Mouse (Mus musculus) embryo, embryonic 11.5 days (tissue): ENCODE measurements around the gene Tuba8.

ENCODE experiments used
- DNase-seq: peaks from one replicate; pipeline ENCODE4 v3.0.0-alpha.2; 2012; ENCODE audit warnings: low read depth, low spot score

Tuba8 gene

DNA sequence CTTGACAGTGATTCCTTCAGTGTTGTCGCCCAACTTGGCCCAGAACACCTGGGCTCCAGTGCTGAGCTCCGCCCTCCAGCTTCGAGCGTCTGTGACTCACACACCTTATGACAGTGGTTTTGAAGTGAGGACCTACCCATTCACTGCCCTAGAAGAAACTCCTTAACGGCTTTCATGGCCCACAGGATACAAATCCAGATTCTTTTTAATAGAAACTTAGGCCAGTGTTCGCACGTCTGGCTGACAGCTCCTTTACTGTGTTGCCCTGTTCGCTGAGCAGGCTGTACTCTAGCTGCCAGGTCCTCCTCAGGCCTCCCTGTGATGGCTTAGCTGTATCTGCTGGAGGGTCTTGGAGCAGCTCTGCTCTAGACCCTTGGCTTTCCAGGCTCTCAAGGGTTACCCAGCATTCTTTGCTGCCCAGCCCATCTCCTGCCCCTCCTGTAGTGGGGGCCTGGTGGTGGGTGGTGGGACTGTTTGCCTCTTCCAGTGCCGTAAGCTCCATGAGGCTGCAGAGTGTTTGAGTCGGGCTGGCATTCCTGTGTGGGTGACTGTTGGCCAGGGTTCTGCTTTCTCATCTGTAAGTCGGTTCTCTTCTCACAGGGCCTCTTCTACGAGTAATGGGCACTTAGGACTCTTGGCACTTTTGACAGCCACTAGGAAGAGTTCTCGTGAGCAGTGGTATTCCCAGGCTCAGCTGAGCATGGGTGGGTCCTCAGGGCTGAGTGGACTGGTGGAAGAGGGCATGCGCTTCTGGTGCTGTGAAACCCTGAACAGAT lies 15.4 kb upstream of the Tuba8 start:
- DNase-seq: no peak

DNA sequence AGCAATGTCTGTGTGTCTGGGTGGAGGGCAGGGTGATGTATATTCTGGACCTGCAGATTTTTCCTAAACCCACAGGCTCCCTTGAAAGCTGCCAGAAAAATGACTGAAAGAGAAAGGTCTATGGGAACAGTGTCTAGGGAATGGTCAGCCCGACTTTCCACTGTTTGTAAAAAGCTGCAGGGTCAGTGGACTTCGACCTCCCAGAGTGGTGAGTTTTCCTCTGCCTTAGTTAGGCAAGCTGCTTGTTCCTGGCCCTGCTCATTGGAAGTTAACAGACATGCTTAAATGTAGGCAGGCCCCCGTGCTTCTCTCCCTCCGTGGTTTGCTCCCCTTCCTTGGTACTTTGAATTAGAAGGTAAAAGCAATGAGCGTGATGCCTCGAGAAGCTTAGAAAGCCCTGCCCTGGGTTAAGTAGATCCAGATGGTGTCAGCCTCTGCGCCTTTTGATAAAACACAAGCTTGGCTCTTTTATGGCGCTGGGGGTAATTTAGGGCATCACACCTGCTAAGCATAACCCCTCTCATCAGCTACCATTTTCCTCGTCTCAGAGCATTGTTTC lies 12.6 kb upstream of the Tuba8 start:
- DNase-seq: no peak

- DNase-seq: no peak
Measured at GRCm38 (mm10) chr6:121200458-121200857, 10.0 kb upstream of the Tuba8 start.

DNA sequence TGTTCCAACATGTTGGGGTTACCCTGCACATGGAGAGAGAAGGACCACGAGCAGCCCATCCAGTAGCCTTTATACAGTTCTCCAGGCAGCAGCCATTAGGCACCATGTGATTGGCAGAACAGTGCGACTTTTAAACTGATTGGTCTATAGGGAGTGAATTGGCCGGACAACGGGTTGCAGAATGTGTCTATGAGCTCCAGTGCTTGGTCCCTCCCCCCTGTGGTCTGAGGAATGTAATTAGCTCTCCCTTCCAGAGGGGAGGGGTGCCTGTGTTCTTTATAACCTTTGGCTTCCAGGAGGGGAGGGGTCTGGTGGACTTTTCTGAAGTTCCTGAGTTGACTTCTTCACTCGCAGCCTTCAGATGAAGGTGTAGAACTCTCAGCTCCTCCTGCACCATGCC lies 8.5 kb upstream of the Tuba8 start:
- DNase-seq: no peak

DNA sequence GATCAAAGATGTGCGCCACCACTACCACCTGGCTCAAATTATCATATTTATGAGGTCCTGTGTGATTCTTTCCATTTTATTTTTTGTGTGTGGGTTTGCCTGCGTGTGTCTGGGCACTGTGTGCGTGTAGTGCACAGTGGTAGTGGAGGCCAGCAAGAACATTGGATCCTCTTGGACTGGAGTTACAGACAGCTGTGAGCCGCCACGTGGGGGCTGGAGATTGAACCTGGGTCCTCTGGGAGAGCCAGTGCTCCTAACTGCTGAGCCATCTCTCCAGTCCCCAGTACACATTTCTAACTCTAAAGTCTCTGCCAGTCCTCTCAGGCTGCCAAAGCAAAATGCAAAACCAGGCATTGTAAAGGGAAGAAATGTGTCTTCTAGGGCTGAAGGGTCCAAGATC lies 4.0 kb upstream of the Tuba8 start:
- no peak for DNase-seq

GRCm38 (mm10) chr6:121209584-121209983 lies 912 bp upstream of the Tuba8 start:
- DNase-seq: no peak

DNA sequence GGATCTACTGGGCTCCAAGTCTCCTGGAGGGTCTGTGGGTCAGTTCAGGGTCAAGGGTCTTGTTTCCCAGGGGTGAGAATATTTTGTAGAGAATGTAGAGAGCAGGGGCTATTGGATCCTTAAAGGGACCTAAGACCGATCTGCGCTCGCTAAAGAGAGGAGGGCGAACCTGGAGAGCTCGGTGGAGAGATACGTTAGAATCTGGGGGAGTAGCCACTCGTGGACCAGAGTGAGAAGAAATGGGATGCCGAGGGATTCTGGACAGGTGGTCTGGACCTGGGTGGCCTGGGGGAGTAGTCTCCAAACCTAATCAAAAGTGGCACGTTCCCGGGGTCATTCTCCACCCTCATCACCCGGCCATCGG lies 412 bp downstream of the Tuba8 start:
- no peak for DNase-seq

- DNase-seq: no peak
Measured at GRCm38 (mm10) chr6:121211743-121212142, 1.2 kb downstream of the Tuba8 start.

DNA sequence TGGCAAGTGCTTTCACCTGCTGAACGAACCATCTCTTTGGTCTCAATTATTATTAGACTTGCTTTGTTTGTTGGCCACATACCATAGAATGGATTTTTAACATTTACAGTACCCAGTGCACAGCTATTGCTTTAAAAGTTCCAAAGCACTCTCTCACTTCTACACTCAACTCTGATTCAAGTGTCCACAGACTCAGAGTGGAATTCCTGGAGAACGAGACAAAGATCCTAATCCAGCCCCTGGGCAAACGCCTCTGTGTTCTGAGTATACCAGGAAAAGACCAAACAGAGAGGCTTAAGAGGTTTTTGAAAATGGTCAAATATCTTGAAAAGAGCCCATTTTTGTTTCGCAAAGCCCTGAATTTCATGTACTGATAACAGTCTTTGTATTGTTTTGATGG lies 2.5 kb downstream of the Tuba8 start:
- no peak for DNase-seq

GRCm38 (mm10) chr6:121214221-121214620 lies 3.7 kb downstream of the Tuba8 start:
- DNase-seq: no peak

- DNase-seq: no peak
Measured at GRCm38 (mm10) chr6:121214667-121215330, 4.3 kb downstream of the Tuba8 start.

DNA sequence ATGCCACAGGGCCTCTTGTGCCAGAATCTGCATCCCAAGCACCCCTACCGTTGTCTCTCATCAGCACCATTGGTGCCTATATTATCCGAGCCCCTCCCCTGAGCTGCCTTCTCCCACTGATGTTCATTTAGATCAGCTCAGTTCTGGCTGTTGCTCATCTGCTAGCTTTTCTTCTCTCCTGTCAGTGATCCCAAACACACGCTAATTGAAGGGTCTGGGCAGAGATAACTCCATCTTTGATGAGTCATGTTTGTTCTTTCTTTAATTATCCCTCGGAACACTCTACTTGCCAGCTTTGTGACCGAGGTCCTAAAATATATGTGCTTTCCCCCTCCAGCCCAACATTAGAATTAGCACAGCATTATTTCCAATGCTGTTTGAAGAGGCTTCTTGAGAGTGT lies 4.8 kb downstream of the Tuba8 start:
- no peak for DNase-seq

GRCm38 (mm10) chr6:121215896-121216295 lies 5.4 kb downstream of the Tuba8 start:
- no peak for DNase-seq

- no peak for DNase-seq
Measured at GRCm38 (mm10) chr6:121216589-121217255, 6.2 kb downstream of the Tuba8 start.

DNA sequence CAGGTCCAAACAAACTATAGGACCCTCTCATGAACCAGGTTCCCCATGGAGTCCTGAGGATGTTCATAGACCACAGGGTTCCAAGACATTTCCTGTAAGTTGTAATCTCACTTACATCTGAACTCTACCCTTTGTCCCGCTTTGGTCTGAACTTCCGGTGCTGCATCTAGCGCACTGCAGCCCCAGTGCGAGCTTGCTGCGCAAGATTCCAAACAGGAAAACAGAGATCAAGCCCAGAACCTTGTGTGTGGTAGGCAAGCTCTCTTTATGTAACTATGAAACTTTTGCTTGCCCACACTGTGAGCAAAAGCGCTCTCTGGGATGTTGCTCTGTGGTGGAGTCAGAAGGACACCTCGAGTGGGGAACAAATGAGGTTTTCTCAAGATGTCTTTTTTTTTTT lies 7.5 kb downstream of the Tuba8 start:
- DNase-seq: no peak

GRCm38 (mm10) chr6:121219406-121219805 lies 8.9 kb downstream of the Tuba8 start:
- DNase-seq: no peak

- no peak for DNase-seq
Measured at GRCm38 (mm10) chr6:121220181-121220580, 9.7 kb downstream of the Tuba8 start.

GRCm38 (mm10) chr6:121221876-121222597 lies 11.5 kb downstream of the Tuba8 start:
- DNase-seq: no peak

GRCm38 (mm10) chr6:121223001-121223400 lies 12.5 kb downstream of the Tuba8 start:
- no peak for DNase-seq

- no peak for DNase-seq
Measured at GRCm38 (mm10) chr6:121224067-121224466, 13.6 kb downstream of the Tuba8 start.

DNA sequence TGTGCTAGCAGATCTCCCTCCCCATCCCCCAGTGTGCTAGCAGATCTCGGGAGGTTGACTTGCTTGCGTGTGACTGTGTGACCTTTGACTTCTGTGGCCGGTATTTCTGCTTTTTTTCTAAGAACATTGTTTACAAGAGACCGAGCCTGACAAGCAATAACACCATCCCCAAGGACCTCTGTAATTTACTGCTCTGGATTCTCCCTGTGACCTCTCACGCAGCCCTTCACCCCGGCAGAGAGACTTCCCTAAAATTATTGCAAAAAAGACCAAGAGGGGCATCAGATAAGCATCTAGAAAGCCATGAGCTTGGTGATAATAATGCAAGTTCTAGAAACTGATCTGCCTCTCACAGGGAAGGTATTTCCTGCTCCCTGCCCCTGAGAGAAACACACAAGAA lies 14.5 kb downstream of the Tuba8 start:
- no peak for DNase-seq

- no peak for DNase-seq
Measured at GRCm38 (mm10) chr6:121226043-121226442, 15.5 kb downstream of the Tuba8 start.
